Mouse (Mus musculus) forebrain, embryonic 14.5 days (tissue): Measurements from ENCODE around the gene Lactbl1. TPM values are rescaled to one million over a fixed set of nuclear protein-coding genes. Genes with fewer than 3 reads are reported as not detected.
A peak's percentile ranks its signal among the peaks of the same experiment; 100 is the strongest.

ENCODE experiments used
- ATAC-seq: fragments of 200-750 bp; cut with Nextera tagmentation; 2 replicates; pipeline ENCODE4 v1.8.0; 2017; ENCODE audit warnings: mild to moderate bottlenecking, moderate library complexity
- DNase-seq: peaks from one replicate; pipeline ENCODE4 v3.0.0-alpha.2; 2015; ENCODE audit warnings: low spot score
- H3K27ac ChIP-seq: fragments of 300-500 bp; sonication (generic); 2 replicates; pipeline ENCODE4 v1.5.1; 2014; ENCODE audit warnings: low read depth, mild to moderate bottlenecking, control low read depth, low read length, moderate library complexity
- H3K27me3 ChIP-seq: fragments of 300-500 bp; sonication (generic); replicated peaks from 2 replicates; pipeline ENCODE4 v1.6.1; 2014; ENCODE audit warnings: low read length, control low read depth, mixed read lengths; ENCODE audit not compliant: control insufficient read depth, insufficient read depth
- H3K36me3 ChIP-seq: fragments of 300-500 bp; sonication (generic); 2 replicates; pipeline ENCODE4 v1.6.1; 2014; ENCODE audit warnings: low read length, control low read depth; ENCODE audit not compliant: control insufficient read depth, insufficient read depth
- H3K4me1 ChIP-seq: fragments of 300-500 bp; sonication (generic); 2 replicates; pipeline ENCODE4 v1.6.1; 2014; ENCODE audit warnings: antibody characterized with exemption, low read length, control low read depth; ENCODE audit not compliant: control insufficient read depth, insufficient read depth
- H3K4me2 ChIP-seq: fragments of 300-500 bp; sonication (generic); 2 replicates; pipeline ENCODE4 v1.6.1; 2014; ENCODE audit warnings: mild to moderate bottlenecking, control low read depth, low read length
- H3K4me3 ChIP-seq: fragments of 300-500 bp; sonication (generic); 2 replicates; pipeline ENCODE4 v1.5.1; 2014; ENCODE audit warnings: low read depth, low read length, control low read depth
- H3K9ac ChIP-seq: fragments of 300-500 bp; sonication (generic); 2 replicates; pipeline ENCODE4 v1.6.1; 2014; ENCODE audit warnings: mild to moderate bottlenecking, low read length, control low read depth, moderate library complexity
- H3K9me3 ChIP-seq: fragments of 300-500 bp; sonication (generic); replicated peaks from 2 replicates; pipeline ENCODE4 v1.6.1; 2016; ENCODE audit warnings: low read length, control low read depth, mixed read lengths; ENCODE audit not compliant: control insufficient read depth
- WGBS: fragments of 180-500 bp; shearing (Covaris S2); extraction: QIAGEN DNeasy Blood & Tissue Kit; methylation state at CpG from one replicate; pipeline ENCODE4 v1.1.7; 2014; 5-methylcytosine and 5-hydroxymethylcytosine counted together
- polyA plus RNA-seq: library from polyadenylated mRNA; unstranded; fragments of >200 nt; fragmentation: Nextera tagmentation; extraction: Ambion mirVana; gene quantifications from 2 replicates; pipeline ENCODE4 v1.2.1, GENCODE M21; 2014

Gene Lactbl1
- polyA plus RNA-seq, 1 experiment from 2014 or later = not detected

GRCm38 (mm10) chr4:136648922-136649479 is 26.6 kb downstream of the Lactbl1 start:
- Histone ChIP-seq H3K27me3 (no peaks in the 10 kb centered on the region), H3K4me3 (no peak overlapping the region), H3K9me3 (peaks cover 5% of the 10 kb centered on the region; the same call in 1 of the 2 replicates), H3K4me2 (no peak overlapping the region), H3K36me3 (peaks cover 14% of the 10 kb centered on the region; the same call in 1 of the 2 replicates), H3K27ac (no peak overlapping the region; the same call in 1 of the 2 replicates), H3K9ac (no peak overlapping the region), H3K4me1 (peaks cover 14% of the 10 kb centered on the region)
- DNase-seq (peak; percentile 77), ATAC-seq (peak; percentile 19; the same call in 1 of the 2 replicates)
- WGBS = 18% methylated on average over 11 of the region's 11 CpGs

GRCm38 (mm10) chr4:136649480-136650196 is 27.2 kb downstream of the Lactbl1 start:
- 41% methylated on average over 13 of the region's 13 CpGs for WGBS
- H3K27ac ChIP-seq = no peak overlapping the region; the same call in 1 of the 2 replicates
- ATAC-seq (no peak), DNase-seq (no peak)
- H3K9me3 ChIP-seq = peaks cover 5% of the 10 kb centered on the region; the same call in 1 of the 2 replicates
- H3K36me3 ChIP-seq = peaks cover 19% of the 10 kb centered on the region
- no peak overlapping the region for H3K4me2 ChIP-seq
- no peaks in the 10 kb centered on the region for H3K27me3 ChIP-seq
- no peak overlapping the region for H3K4me3 ChIP-seq
- H3K4me1 ChIP-seq = peaks cover 14% of the 10 kb centered on the region
- no peak overlapping the region for H3K9ac ChIP-seq

GRCm38 (mm10) chr4:136650261-136650660 is 27.8 kb downstream of the Lactbl1 start:
- WGBS = 88% methylated on average over 8 of the region's 8 CpGs
- no peak for ATAC-seq
- Histone ChIP-seq H3K9ac (no peak overlapping the region), H3K36me3 (peaks cover 25% of the 10 kb centered on the region), H3K4me2 (no peak overlapping the region), H3K27me3 (no peaks in the 10 kb centered on the region), H3K4me3 (no peak overlapping the region), H3K27ac (no peak overlapping the region), H3K4me1 (peaks cover 14% of the 10 kb centered on the region), H3K9me3 (peaks cover 5% of the 10 kb centered on the region; the same call in 1 of the 2 replicates)
- no peak for DNase-seq

GRCm38 (mm10) chr4:136651357-136651811 is 29.0 kb downstream of the Lactbl1 start:
- peak; percentile 57; the same call in 1 of the 2 replicates for ATAC-seq
- WGBS = 61% methylated on average over 3 of the region's 3 CpGs
- Histone ChIP-seq H3K27ac (peak overlapping the region; percentile 82), H3K4me3 (no peak overlapping the region), H3K4me1 (peaks cover 14% of the 10 kb centered on the region), H3K4me2 (no peak overlapping the region), H3K9me3 (peaks cover 5% of the 10 kb centered on the region; the same call in 1 of the 2 replicates), H3K36me3 (peaks cover 37% of the 10 kb centered on the region), H3K27me3 (no peaks in the 10 kb centered on the region), H3K9ac (no peak overlapping the region)
- DNase-seq = peak; percentile 77

GRCm38 (mm10) chr4:136651882-136652527 is 29.6 kb downstream of the Lactbl1 start:
- no peaks in the 10 kb centered on the region for H3K27me3 ChIP-seq
- peak overlapping the region; percentile 40; the same call in 1 of the 2 replicates for H3K9ac ChIP-seq
- H3K27ac ChIP-seq = peak overlapping the region; percentile 82
- H3K4me1 ChIP-seq = peaks cover 14% of the 10 kb centered on the region
- peak; percentile 79 for ATAC-seq
- no peak overlapping the region for H3K4me3 ChIP-seq
- peaks cover 3% of the 10 kb centered on the region; the same call in 1 of the 2 replicates for H3K9me3 ChIP-seq
- no peak overlapping the region for H3K4me2 ChIP-seq
- H3K36me3 ChIP-seq = peaks cover 43% of the 10 kb centered on the region
- WGBS = 41% methylated on average over 13 of the region's 13 CpGs
- peak; percentile 78 for DNase-seq

GRCm38 (mm10) chr4:136652528-136652910 is 30.1 kb downstream of the Lactbl1 start:
- Histone ChIP-seq H3K4me2 (no peak overlapping the region), H3K9ac (peak overlapping the region; percentile 40; the same call in 1 of the 2 replicates), H3K27me3 (no peaks in the 10 kb centered on the region), H3K4me3 (no peak overlapping the region), H3K4me1 (peaks cover 14% of the 10 kb centered on the region), H3K9me3 (no peaks in the 10 kb centered on the region), H3K27ac (peak overlapping the region; percentile 82), H3K36me3 (peaks cover 47% of the 10 kb centered on the region)
- WGBS = 65% methylated on average over 11 of the region's 11 CpGs
- DNase-seq = no peak
- ATAC-seq = no peak

GRCm38 (mm10) chr4:136653019-136653418 is 30.6 kb downstream of the Lactbl1 start:
- ATAC-seq (no peak), DNase-seq (no peak)
- Histone ChIP-seq H3K4me2 (no peak overlapping the region), H3K9me3 (no peaks in the 10 kb centered on the region), H3K4me3 (no peak overlapping the region), H3K27me3 (no peaks in the 10 kb centered on the region), H3K27ac (peak overlapping the region; percentile 82), H3K4me1 (peaks cover 14% of the 10 kb centered on the region), H3K9ac (no peak overlapping the region), H3K36me3 (peaks cover 52% of the 10 kb centered on the region)
- 68% methylated on average over 6 of the region's 6 CpGs for WGBS

GRCm38 (mm10) chr4:136653692-136654234 is 31.3 kb downstream of the Lactbl1 start:
- Histone ChIP-seq H3K4me2 (no peak overlapping the region), H3K27ac (no peak overlapping the region), H3K4me1 (peaks cover 14% of the 10 kb centered on the region), H3K9ac (no peak overlapping the region), H3K9me3 (no peaks in the 10 kb centered on the region), H3K4me3 (no peak overlapping the region), H3K27me3 (no peaks in the 10 kb centered on the region), H3K36me3 (peaks cover 59% of the 10 kb centered on the region)
- WGBS = 91% methylated on average over 10 of the region's 10 CpGs
- no peak for ATAC-seq
- DNase-seq = no peak
